Mouse (Mus musculus): ENCODE results near the gene Fam198a.

GRCm38 (mm10) chr9:121909635-121910034 is 41.2 kb upstream of the Fam198a start:
- TF ChIP-seq POLR2A (IDR thresholded peaks at IDR 0.05; ENCODE audit: borderline replicate concordance, control insufficient read depth, low read depth, low read length) (no peak), CTCF (IDR thresholded peaks at IDR 0.05; ENCODE audit: control insufficient read depth, insufficient read depth, low read length) (no peak)
